In the genomic region with DNA sequence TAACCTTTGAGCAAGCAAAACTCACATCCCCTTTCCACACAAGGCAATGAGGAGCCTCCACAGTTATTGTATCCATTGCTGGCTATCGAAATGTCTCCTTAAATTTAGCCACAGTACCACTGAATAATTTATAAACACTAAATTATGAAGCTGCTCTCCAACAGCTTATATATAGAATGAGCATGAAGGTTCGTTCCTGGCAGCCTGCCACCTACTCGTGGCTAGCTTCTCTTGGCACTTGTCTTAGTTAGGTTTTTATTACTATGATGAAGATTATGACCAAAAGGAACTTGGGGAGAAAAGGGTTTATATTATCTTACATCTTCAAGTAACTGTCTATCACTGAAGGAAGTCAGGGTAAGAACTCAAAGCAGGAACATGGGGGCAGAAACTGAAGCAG, we compare ENCODE assay signal across 12 mouse cellular contexts.
"Had no signal": no experiment of that assay in that cellular context is flagged by ENCODE, and none has a peak within 500 bp of the region (broad histone marks: within the 10 kb centered on the region; RNA-seq: fewer than 3 reads in every experiment).

No protein-coding gene starts in this region.

- H3K9me3 ChIP-seq: limb, embryonic 15.5 days; liver, embryonic 12.5 days; midbrain, embryonic 10.5 days; neural tube, embryonic 12.5 days had no signal

- H3K9ac ChIP-seq: limb, embryonic 15.5 days; liver, embryonic 12.5 days; neural tube, embryonic 12.5 days had no signal

- H3K36me3 ChIP-seq: limb, embryonic 15.5 days; liver, embryonic 12.5 days; midbrain, embryonic 10.5 days; neural tube, embryonic 12.5 days had no signal

- H3K27me3 ChIP-seq: limb, embryonic 15.5 days; liver, embryonic 12.5 days; neural tube, embryonic 12.5 days had no signal

- H3K27ac ChIP-seq: limb, embryonic 15.5 days; liver, embryonic 12.5 days; midbrain, embryonic 10.5 days; neural tube, embryonic 12.5 days had no signal

- DNase-seq: kidney, adult 8-10 months; kidney, postnatal 25 days; layer of hippocampus, postnatal 36 days; midbrain, embryonic 14.5 days; thymus, postnatal 4 days had no signal

- H3K4me2 ChIP-seq: limb, embryonic 15.5 days; liver, embryonic 12.5 days; neural tube, embryonic 12.5 days had no signal

- ATAC-seq: inflammation-experienced regulatory T-cells, adult 6 months; intestine, postnatal 0 days; liver, embryonic 12.5 days had no signal

- H3K4me3 ChIP-seq: limb, embryonic 15.5 days; liver, embryonic 12.5 days; midbrain, embryonic 10.5 days; myocyte; neural tube, embryonic 12.5 days had no signal

- H3K4me1 ChIP-seq: limb, embryonic 15.5 days; liver, embryonic 12.5 days; midbrain, embryonic 10.5 days; neural tube, embryonic 12.5 days had no signal
